Mouse (Mus musculus) duodenum, adult 2 months (tissue): ENCODE data around the gene Galnt7. TPM values are rescaled to one million over a fixed set of nuclear protein-coding genes. Genes with fewer than 3 reads are reported as not detected.

Source experiments
- polyA plus RNA-seq: library from polyadenylated mRNA; depleted of rRNA; stranded (reverse); fragments of >200 nt; gene quantifications from 2 replicates; pipeline ENCODE4 v1.2.3, GENCODE M21; 2012; ENCODE audit warnings: low replicate concordance; rRNA removed

Gene Galnt7
- 1.8 and 3.6 TPM in 2 replicates for polyA plus RNA-seq

DNA sequence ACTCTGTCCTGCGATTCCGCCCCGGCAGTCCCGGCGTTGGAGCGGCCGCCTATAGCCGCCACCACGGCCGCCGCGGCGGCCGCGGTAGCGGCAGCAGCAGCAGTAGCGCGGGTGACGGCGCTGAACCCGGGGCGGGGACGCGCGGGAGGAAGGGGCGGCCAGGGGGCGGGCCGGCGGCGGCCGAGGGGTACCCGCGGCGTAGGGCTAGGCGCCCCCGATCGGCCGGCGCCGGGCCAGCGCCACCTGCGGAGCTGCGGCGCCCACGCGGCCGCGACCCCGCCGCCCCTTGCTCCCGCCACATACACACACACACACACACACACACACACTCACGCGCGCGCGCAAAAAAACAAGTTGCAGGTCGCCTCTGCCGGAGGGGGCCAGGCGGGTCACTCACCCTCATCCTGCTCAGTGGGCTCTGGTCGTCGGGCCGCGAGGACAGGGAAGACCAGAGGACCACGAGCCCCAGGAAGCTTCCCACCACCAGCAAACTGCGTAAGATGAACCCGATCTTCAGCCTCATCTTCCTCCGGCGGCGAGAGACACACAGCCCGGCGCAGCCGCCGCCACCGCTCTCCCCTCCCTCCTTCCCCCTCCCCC is at the start of gene Galnt7:
TSS of gene Galnt7 (minus strand) at position 577 of the 600 bp plus-strand sequence.

DNA sequence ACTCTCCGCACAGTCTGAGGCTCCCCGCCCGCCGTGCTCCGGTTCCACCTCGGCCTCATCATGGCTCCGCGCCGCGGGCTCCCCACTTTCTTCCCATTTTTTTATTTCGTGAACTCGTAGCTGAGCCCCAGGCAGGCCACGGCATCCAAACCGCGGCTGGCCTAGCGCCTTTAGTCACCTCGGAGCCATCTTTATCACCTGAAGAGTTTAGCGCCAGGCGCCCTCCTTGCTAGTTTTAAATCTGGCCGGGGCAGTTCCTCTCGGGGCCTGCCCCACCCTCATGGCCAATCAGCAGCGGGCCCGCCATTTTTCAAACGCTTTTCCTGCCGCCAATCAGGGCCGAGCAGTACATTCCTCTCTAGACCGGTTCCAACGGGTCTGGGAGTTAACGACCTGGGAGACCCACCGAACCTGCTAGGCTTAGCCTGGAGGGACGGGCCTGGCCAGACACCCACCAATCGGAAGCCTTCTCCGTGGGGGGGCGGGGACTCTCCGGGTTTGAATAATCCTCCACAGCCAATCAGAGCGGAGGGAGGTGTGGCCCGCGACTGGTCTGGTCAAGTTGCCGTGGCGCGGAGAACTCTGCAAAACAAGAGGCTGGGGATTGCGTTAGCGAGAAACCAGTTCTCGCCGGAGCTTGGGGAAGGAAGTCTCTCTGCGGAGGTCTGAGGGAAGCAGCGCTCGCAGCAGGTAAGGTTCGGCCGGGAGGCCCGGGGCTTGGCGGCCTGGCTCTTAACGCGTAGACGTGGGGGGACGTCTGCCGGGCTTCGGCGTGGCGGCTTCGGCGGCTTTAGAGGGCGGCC is 141.3 kb downstream of the Galnt7 start, which contains the start of gene Hmgb2:
TSS of gene Hmgb2 (plus strand) at position 592 of the 803 bp plus-strand sequence.

DNA sequence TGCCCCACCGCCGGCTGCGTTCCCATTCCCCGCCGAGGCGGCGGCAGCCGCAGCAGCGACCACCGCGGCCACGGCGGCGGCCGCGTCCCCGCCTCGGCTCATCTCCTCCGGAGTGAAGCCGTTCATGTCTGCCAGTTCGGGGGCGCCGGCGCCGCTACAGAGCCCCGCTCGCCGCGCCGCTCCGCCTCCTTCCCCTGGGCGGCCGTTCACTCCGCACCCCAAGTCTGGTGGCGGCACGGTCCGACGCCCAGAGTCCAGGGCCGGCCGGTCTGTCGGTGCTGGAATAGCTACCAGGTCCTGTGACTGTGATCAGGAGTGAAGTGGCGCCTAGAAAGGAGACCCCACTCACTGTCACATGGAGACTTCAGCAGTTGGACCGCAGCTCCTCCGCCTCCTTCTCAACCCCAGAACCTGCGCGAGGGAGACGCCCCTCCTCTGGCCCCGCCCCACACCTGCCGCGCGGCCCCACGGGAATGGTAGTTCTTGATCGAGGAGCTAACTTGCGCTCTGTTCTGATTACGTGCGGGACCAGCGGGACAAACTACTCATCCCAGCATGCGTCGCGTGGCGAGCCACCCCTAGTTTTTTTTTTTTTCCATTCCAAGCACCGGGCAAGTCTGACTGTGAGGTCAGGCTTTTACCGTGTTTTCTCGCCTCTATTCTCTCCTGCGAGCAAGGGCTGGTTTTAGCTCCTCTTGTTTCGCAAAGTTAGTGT is 165.2 kb downstream of the Galnt7 start, which contains the start of gene Sap30:
TSS of gene Sap30 (minus strand) at position 420 of the 715 bp plus-strand sequence.

Other genes with a start within 250 kb of the Galnt7 start
- not detected in 2 replicates for gene Scrg1, start 197.1 kb downstream of the Galnt7 start, polyA plus RNA-seq
- gene Sap30, start 165.2 kb downstream of the Galnt7 start, polyA plus RNA-seq = 7.6 and 19.6 TPM in 2 replicates
- gene Hmgb2, start 141.1 kb downstream of the Galnt7 start, polyA plus RNA-seq = 4.9 and 10.1 TPM in 2 replicates